Mouse (Mus musculus): ENCODE measurements around the gene Igfbp3.

Gene Igfbp3

GRCm38 (mm10) chr11:7214342-7214660 is 578 bp upstream of the Igfbp3 start:
- in situ Hi-C loops (cut with MboI; ENCODE audit: unreplicated experiment in 2 of 2) = loop anchor here in 1 of 2 experiments (25.0 kb wide), 1 partner anchor 1298 kb away; no protein-coding TSS in a partner anchor

GRCm38 (mm10) chr11:7213161-7213500 is 592 bp downstream of the Igfbp3 start:
- in situ Hi-C loops (cut with MboI; ENCODE audit: unreplicated experiment in 2 of 2) = loop anchor here in 1 of 2 experiments (25.0 kb wide), 1 partner anchor 1299 kb away; no protein-coding TSS in a partner anchor

DNA sequence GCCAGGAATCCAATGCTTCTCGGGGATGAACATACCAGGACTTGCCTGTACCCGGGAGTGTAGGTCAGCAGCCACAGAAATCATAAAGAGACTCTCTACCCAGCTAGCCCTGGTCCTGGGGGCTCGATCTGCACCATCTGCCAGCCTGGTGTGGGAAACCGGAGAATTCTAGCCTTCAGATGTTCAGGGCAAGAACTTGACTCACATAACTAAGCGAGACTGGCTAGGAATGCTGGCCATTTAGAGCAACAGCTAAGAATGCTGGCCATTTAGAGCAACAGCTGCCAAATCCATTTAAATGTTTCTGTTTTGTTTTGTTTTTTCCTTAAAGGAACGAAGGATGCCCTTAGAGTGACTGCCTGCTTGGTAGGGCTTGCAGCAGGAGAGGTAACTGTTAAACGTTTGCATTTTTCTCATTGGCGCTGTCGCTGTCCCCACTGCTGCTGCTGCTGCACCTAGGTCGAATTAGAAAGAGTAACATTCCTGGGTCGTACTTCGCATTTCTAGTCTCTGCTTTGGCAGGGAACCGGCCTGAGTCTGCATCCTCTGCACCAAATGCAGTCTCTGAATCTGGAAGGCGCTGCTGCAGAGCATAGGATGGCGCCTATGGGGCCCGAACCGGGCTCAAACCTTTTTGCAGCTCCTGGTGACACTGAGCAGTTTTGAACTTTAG is 1.5 kb downstream of the Igfbp3 start:
- in situ Hi-C loops (cut with MboI; ENCODE audit: unreplicated experiment in 2 of 2) = loop anchor here in 1 of 2 experiments (25.0 kb wide), 1 partner anchor 1300 kb away; no protein-coding TSS in a partner anchor

GRCm38 (mm10) chr11:7211211-7211610 is 2.5 kb downstream of the Igfbp3 start:
- in situ Hi-C loops (cut with MboI; ENCODE audit: unreplicated experiment in 2 of 2) = loop anchor here in 1 of 2 experiments (25.0 kb wide), 1 partner anchor 1301 kb away; no protein-coding TSS in a partner anchor

DNA sequence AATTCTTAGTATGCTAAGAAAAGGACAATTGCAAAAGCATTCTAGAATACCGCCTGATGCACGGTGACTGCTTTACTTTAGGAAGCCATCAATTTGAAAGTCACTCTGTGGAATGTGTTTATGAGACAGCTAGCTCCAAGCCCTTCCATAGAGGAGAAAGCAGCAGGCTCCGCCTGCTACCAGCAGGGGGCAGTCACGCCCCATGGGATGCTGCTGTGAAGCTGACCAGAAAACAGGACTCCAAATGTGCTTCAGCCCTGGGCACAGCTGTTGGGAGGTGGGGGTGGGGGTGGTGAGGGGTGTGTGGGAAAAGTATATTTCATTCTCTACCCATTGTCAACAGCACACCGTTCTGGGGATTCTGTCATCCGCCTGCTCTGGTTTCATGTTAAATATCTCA is 3.4 kb downstream of the Igfbp3 start:
- in situ Hi-C loops (cut with MboI; ENCODE audit: unreplicated experiment in 2 of 2) = loop anchor here in 1 of 2 experiments (25.0 kb wide), 1 partner anchor 1302 kb away; no protein-coding TSS in a partner anchor

DNA sequence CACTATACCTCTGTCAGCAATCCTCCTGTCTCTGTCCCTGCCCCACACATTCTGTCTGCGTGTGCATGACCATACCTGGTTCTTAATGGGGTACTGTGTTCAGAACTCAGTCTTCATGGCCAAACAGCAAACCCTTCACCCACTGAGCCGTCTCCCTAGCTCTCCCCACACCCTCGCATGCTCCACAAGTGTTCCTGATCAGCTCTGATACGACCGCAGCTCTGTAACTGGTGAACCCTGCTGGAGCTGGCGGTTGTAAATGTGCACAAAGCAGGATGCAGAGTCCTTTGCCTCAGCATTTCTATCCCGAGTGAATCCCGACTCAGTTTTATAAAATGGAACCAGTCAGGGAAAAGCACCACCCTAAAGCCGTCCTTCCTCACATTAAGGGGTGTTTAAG is 9.9 kb downstream of the Igfbp3 start:
- in situ Hi-C loops (cut with MboI; ENCODE audit: unreplicated experiment in 2 of 2) = loop anchor here in 1 of 2 experiments (25.0 kb wide), 1 partner anchor 1308 kb away; no protein-coding TSS in a partner anchor

- in situ Hi-C loops (cut with MboI; ENCODE audit: unreplicated experiment in 2 of 2) = loop anchor here in 1 of 2 experiments (25.0 kb wide), 1 partner anchor 1310 kb away; no protein-coding TSS in a partner anchor
Observed at GRCm38 (mm10) chr11:7202206-7202605, 11.5 kb downstream of the Igfbp3 start.

DNA sequence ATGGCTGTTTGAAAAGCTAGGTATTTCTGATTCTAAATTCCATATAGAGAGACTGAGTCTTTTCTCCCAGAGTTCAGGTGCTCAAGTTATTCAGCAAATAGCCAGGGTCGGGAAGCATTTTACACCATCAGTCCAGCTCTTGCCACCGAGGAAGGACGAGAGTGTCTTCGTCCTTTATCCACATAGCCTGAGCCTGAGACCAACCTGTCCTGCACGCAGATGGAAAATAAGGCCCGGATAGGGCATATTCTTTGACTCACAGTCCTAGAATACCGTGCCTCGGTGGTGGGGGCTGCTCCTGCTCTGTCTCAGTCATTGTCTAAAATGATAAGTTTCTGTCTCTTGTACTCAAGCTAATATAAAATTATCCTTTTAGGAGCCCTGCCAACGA is 13.3 kb downstream of the Igfbp3 start:
- in situ Hi-C loops (cut with MboI; ENCODE audit: unreplicated experiment in 2 of 2) = loop anchor here in 1 of 2 experiments (25.0 kb wide), 1 partner anchor 1312 kb away; no protein-coding TSS in a partner anchor

- in situ Hi-C loops (cut with MboI; ENCODE audit: unreplicated experiment in 2 of 2) = loop anchor here in 1 of 2 experiments (25.0 kb wide), 1 partner anchor 1312 kb away; no protein-coding TSS in a partner anchor
Observed at GRCm38 (mm10) chr11:7199736-7200392, 13.9 kb downstream of the Igfbp3 start.

GRCm38 (mm10) chr11:7198481-7199256 is 15.1 kb downstream of the Igfbp3 start:
- in situ Hi-C loops (cut with MboI; ENCODE audit: unreplicated experiment in 2 of 2) = no loop called here

DNA sequence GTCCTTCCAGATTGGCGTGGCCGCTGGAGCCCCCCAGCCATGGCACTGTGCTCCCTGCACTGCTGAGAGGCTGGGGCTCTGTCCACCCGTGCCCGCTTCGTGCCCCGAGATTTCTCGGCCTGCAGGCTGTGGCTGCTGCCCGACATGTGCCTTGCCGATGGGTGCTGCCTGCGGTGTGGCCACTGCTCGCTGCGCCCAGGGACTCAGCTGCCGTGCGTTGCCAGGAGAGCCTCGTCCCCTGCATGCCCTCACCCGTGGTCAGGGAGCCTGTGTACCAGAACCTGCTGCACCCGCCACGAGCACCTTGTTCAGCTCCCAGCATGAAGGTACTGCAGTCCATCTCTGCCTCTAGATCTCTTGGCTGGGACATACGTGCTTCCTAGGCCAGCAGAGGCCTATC is 15.7 kb downstream of the Igfbp3 start:
- in situ Hi-C loops (cut with MboI; ENCODE audit: unreplicated experiment in 2 of 2) = no loop called here

- in situ Hi-C loops (cut with MboI; ENCODE audit: unreplicated experiment in 2 of 2) = no loop called here
Observed at GRCm38 (mm10) chr11:7197491-7197941, 16.2 kb downstream of the Igfbp3 start, which contains the start of gene Igfbp1. Igfbp1 (plus strand) TSS chr11:7197782.

- in situ Hi-C loops (cut with MboI; ENCODE audit: unreplicated experiment in 2 of 2) = no loop called here
Observed at GRCm38 (mm10) chr11:7195312-7195685, 18.4 kb downstream of the Igfbp3 start.

DNA sequence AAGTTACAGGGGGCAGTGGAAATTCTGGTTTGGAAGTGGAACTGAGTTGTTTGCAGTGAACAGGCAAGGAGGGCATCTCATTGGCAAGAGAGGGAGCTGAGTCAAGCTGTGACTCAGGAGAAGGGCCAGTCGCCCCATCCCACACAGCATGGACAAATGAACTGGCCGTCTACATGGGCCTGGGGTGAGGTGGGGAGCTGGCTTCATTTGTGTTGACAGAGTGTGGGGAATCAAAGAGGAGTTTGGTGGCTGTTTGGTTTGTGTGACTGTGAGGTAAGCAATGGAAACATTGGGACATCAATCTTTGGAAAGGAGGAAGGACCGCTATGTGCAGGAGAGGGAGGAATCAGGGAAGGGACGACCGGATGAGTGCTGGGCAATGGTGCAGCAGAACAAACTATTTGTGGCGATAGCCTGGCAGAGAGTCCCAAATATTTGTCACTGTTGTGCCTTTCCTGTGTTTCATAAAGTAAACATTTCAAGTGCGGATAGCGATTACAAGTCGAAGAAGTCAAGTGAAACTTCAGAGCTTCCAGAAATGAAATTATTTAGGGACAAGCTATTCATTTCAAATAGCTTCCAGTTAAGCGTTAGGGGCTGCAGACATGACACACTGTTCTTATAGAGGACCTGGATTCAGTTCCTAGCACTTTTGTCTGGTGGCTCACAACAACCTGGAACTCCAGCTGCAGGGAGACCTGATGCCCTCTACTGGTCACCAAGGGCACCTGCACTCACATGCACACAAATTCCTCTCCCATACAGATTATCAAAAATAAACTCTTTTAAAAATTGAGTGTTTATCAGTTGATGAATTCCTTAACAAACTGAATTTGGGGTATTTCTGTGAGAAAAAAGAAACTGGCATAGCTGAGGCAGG is 19.1 kb downstream of the Igfbp3 start:
- in situ Hi-C loops (cut with MboI; ENCODE audit: unreplicated experiment in 2 of 2) = no loop called here

DNA sequence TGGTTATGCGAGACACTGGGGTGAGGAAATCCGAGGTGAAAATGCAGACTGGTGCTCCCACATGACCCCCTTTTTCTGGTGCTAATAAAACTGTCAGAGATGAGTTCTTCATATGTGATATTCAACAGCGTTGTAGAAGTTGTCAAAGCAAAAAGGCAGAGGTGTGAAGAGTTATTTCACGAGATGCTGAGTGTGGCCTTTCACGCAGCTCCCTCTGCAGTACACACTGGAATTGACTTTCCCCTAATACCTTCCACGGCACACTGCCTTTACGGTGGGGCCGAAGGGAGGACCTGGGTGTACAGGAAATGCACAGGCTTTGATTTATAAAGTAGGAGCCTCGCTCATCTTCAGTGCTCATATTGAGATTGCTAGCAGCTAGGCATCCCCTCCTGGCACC is 20.6 kb downstream of the Igfbp3 start:
- in situ Hi-C loops (cut with MboI; ENCODE audit: unreplicated experiment in 2 of 2) = no loop called here

- in situ Hi-C loops (cut with MboI; ENCODE audit: unreplicated experiment in 2 of 2) = no loop called here
Observed at GRCm38 (mm10) chr11:7192710-7193109, 21.0 kb downstream of the Igfbp3 start.

- in situ Hi-C loops (cut with MboI; ENCODE audit: unreplicated experiment in 2 of 2) = no loop called here
Observed at GRCm38 (mm10) chr11:7188469-7188868, 25.3 kb downstream of the Igfbp3 start, which contains the start of gene Gm11985. Gm11985 (minus strand) TSS chr11:7188569.

GRCm38 (mm10) chr11:7187472-7187871 is 26.3 kb downstream of the Igfbp3 start:
- in situ Hi-C loops (cut with MboI; ENCODE audit: unreplicated experiment in 2 of 2) = no loop called here

- in situ Hi-C loops (cut with MboI; ENCODE audit: unreplicated experiment in 2 of 2) = no loop called here
Observed at GRCm38 (mm10) chr11:7184420-7184819, 29.3 kb downstream of the Igfbp3 start.
